Mouse (Mus musculus): Measurements from ENCODE around the gene Gm12258. TPM values are rescaled to one million over a fixed set of nuclear protein-coding genes. Genes with fewer than 3 reads are reported as not detected.
A peak's percentile ranks its signal among the peaks of the same experiment; 100 is the strongest.
"Not testable (repeated sequence)": the region's sequence is repeated elsewhere in the genome, so short reads cannot be mapped to it uniquely, and the experiment has no call there.

The Gm12258 gene
- total RNA-seq (2014; rRNA removed) = 2.5 and 3.5 TPM in 2 replicates
- 0.92 and 1.2 TPM in 2 replicates for polyA plus RNA-seq (2012; rRNA removed)

GRCm38 (mm10) chr11:58846919-58847461 lies at the start of gene Gm12258:
TSS of gene Gm12258 (plus strand) at chr11:58847158.
- Histone ChIP-seq H3K9ac (ENCODE audit: low read depth, low read length) (peak within 1 kb of the TSS; percentile 84), H3K36me3 (ENCODE audit: control insufficient read depth, insufficient read depth, low read length) (peaks cover 5% of the 10 kb centered on the region; the same call in 1 of the 2 replicates), H3K27ac (replicated peaks; ENCODE audit: insufficient read depth, low read depth, low read length) (peak within 1 kb of the TSS; percentile 52), H3K27me3 (ENCODE audit: control insufficient read depth, insufficient read depth, low read length) (no peaks in the 10 kb centered on the region), H3K4me1 (ENCODE audit: control insufficient read depth, insufficient read depth, low read length) (peaks cover 2% of the 10 kb centered on the region; the same call in 1 of the 2 replicates), H3K4me3 (ENCODE audit: insufficient read depth, low read depth, low read length) (peak within 1 kb of the TSS; percentile 75), H3K79me2 (ENCODE audit: control insufficient read depth, insufficient read depth, low read length) (no peaks in the 10 kb centered on the region; the same call in 1 of the 2 replicates)
- under 1% methylated on average over 24 of the region's 24 CpGs for WGBS
- TF ChIP-seq CTCF (IDR thresholded peaks at IDR 0.05; ENCODE audit: low read depth, low read length) (no peak), POLR2A (IDR thresholded peaks at IDR 0.05; ENCODE audit: extremely low read depth, insufficient read depth, low read length) (peak; percentile 44; the same call in 1 of the 2 replicates)
- peak; percentile 97 for DNase-seq (ENCODE audit: extremely low read depth, low read depth, low spot score)

DNA sequence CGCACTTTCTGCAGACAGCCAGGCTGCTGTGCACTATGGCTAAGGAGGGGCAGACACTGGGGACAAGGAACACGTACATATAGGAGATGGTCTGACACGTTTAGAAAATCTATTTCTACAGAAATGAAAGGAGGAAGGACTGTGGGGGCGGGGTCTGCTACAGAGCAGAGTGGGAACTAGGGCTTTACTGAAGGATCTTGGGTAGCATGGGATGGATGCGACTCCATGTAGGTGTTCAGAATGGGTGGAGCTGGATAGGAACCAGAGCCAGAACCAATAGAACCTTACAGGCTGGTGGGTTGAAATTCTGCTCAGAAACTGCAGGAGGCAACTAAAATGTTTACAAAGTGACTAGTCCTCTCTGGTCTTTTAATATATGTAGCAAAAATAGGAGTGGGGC lies 47.2 kb upstream of the Gm12258 start:
- TF ChIP-seq POLR2A (IDR thresholded peaks at IDR 0.05; ENCODE audit: extremely low read depth, insufficient read depth, low read length) (no peak), CTCF (IDR thresholded peaks at IDR 0.05; ENCODE audit: low read depth, low read length) (no peak)
- 79% methylated on average over 5 of the region's 5 CpGs for WGBS

DNA sequence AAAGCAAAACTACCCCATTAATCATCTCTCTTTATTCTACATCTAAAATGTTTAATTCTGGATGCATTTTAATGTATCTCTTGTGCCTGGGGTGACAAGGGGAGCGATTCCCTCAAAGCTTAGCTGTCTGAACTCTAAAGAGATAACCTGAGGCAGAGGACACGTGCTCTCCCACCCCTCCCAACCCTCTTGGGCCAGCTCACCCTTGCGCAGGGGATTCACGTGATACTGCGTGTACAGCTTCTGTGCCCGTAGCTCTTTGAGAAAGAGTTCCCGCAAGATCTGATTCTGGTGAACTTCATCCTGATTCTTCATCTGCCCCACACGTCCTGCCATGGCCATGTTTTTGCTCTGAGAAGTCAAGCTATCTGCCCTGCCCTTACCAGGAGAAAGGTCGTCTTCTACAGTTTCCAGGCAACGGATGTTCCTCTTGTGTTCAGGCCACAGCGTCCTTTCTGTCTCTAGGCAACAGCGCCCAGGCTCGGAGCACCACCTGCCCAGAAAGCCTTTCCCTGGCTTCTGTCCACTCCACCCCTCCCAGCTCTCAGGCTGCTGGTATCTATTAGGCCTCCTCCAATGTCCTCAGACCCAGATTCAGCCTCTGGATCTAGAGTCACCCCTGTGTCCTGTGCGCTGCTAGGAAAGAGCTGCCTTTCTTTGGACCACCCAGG lies 45.3 kb upstream of the Gm12258 start, which contains the start of gene Fam183b:
TSS of gene Fam183b (minus strand) at position 403 of the 671 bp plus-strand sequence.
- Histone ChIP-seq H3K79me2 (ENCODE audit: control insufficient read depth, insufficient read depth, low read length) (no peaks in the 10 kb centered on the region), H3K27ac (replicated peaks; ENCODE audit: insufficient read depth, low read depth, low read length) (no peak within 1 kb of the TSS), H3K4me1 (ENCODE audit: control insufficient read depth, insufficient read depth, low read length) (peaks cover 7% of the 10 kb centered on the region), H3K9ac (ENCODE audit: low read depth, low read length) (no peak within 1 kb of the TSS), H3K4me3 (ENCODE audit: insufficient read depth, low read depth, low read length) (no peak within 1 kb of the TSS), H3K36me3 (ENCODE audit: control insufficient read depth, insufficient read depth, low read length) (no peaks in the 10 kb centered on the region), H3K27me3 (ENCODE audit: control insufficient read depth, insufficient read depth, low read length) (no peaks in the 10 kb centered on the region)
- 35% methylated on average over 14 of the region's 14 CpGs for WGBS
- TF ChIP-seq CTCF (IDR thresholded peaks at IDR 0.05; ENCODE audit: low read depth, low read length) (no peak), POLR2A (IDR thresholded peaks at IDR 0.05; ENCODE audit: extremely low read depth, insufficient read depth, low read length) (no peak)
- peak; percentile 72 for DNase-seq (ENCODE audit: extremely low read depth, low read depth, low spot score)

More for the DNA sequence above, 47.2 kb upstream of the Gm12258 start:
- DNase-seq (ENCODE audit: extremely low read depth, low read depth, low spot score) = no peak
- Histone ChIP-seq H3K27me3 (ENCODE audit: control insufficient read depth, insufficient read depth, low read length) (no peaks in the 10 kb centered on the region), H3K79me2 (ENCODE audit: control insufficient read depth, insufficient read depth, low read length) (no peaks in the 10 kb centered on the region), H3K4me1 (ENCODE audit: control insufficient read depth, insufficient read depth, low read length) (peaks cover 7% of the 10 kb centered on the region), H3K27ac (replicated peaks; ENCODE audit: insufficient read depth, low read depth, low read length) (no peak overlapping the region), H3K4me3 (ENCODE audit: insufficient read depth, low read depth, low read length) (no peak overlapping the region), H3K9ac (ENCODE audit: low read depth, low read length) (no peak overlapping the region), H3K36me3 (ENCODE audit: control insufficient read depth, insufficient read depth, low read length) (no peaks in the 10 kb centered on the region)

DNA sequence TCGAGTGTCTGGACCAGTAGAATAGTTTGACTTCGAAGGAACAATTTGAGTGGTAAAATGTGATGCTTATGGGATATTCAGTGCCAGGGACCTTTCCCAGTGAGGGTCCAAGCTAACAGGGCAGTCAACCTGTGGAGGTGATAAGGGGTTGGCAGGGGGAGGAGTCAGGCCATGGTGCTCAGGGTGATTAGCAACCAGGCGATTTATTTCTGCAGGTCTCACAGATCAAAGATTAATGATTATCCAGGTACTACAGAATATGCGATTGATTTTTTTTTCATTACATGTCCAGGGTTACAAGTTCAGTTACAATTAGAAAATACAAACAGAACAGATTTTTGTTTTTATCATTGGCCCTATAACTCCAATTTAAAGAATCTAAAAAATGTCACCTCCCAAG lies 43.1 kb upstream of the Gm12258 start:
- WGBS = 38% methylated on average over 4 of the region's 4 CpGs
- Histone ChIP-seq H3K4me3 (ENCODE audit: insufficient read depth, low read depth, low read length) (no peak overlapping the region), H3K27ac (replicated peaks; ENCODE audit: insufficient read depth, low read depth, low read length) (no peak overlapping the region), H3K36me3 (ENCODE audit: control insufficient read depth, insufficient read depth, low read length) (no peaks in the 10 kb centered on the region), H3K27me3 (ENCODE audit: control insufficient read depth, insufficient read depth, low read length) (no peaks in the 10 kb centered on the region), H3K79me2 (ENCODE audit: control insufficient read depth, insufficient read depth, low read length) (no peaks in the 10 kb centered on the region), H3K4me1 (ENCODE audit: control insufficient read depth, insufficient read depth, low read length) (peaks cover 7% of the 10 kb centered on the region), H3K9ac (ENCODE audit: low read depth, low read length) (no peak overlapping the region)
- peak; percentile 81 for DNase-seq (ENCODE audit: extremely low read depth, low read depth, low spot score)
- TF ChIP-seq CTCF (IDR thresholded peaks at IDR 0.05; ENCODE audit: low read depth, low read length) = no peak
- no peak for TF ChIP-seq POLR2A (IDR thresholded peaks at IDR 0.05; ENCODE audit: extremely low read depth, insufficient read depth, low read length)

DNA sequence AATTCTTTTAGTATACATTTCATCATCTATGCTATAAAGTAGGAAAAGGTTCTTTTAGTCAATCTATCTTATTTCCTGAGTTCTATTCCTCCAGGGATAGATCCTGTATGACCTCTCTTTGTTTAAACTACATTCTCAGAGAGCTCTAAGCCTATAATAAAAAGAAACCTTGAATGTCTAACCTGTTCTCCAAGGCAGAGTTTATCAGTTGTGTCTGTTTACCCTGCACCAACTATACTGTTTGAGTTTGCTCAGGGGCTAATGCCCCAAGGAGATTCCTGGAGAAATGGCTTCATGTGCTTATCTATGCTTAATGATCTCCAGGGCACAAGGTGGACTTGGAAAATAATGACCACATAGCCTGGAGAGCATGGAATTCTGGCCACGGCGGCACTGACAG lies 42.6 kb upstream of the Gm12258 start:
- no peak overlapping the region for H3K4me3 ChIP-seq (ENCODE audit: insufficient read depth, low read depth, low read length)
- TF ChIP-seq POLR2A (IDR thresholded peaks at IDR 0.05; ENCODE audit: extremely low read depth, insufficient read depth, low read length) = no peak
- TF ChIP-seq CTCF (IDR thresholded peaks at IDR 0.05; ENCODE audit: low read depth, low read length) = no peak
- 17% methylated on average over 2 of the region's 2 CpGs for WGBS
- peak; percentile 6 for DNase-seq (ENCODE audit: extremely low read depth, low read depth, low spot score)
- H3K27me3 ChIP-seq (ENCODE audit: control insufficient read depth, insufficient read depth, low read length) = no peaks in the 10 kb centered on the region
- H3K27ac ChIP-seq (replicated peaks; ENCODE audit: insufficient read depth, low read depth, low read length) = no peak overlapping the region
- H3K36me3 ChIP-seq (ENCODE audit: control insufficient read depth, insufficient read depth, low read length) = no peaks in the 10 kb centered on the region
- no peak overlapping the region for H3K9ac ChIP-seq (ENCODE audit: low read depth, low read length)
- peaks cover 7% of the 10 kb centered on the region for H3K4me1 ChIP-seq (ENCODE audit: control insufficient read depth, insufficient read depth, low read length)
- H3K79me2 ChIP-seq (ENCODE audit: control insufficient read depth, insufficient read depth, low read length) = no peaks in the 10 kb centered on the region

- WGBS = 24% methylated on average over 1 of the region's 1 CpGs
- Histone ChIP-seq H3K9ac (ENCODE audit: low read depth, low read length) (no peak overlapping the region), H3K27me3 (ENCODE audit: control insufficient read depth, insufficient read depth, low read length) (no peaks in the 10 kb centered on the region), H3K4me1 (ENCODE audit: control insufficient read depth, insufficient read depth, low read length) (no peaks in the 10 kb centered on the region), H3K79me2 (ENCODE audit: control insufficient read depth, insufficient read depth, low read length) (no peaks in the 10 kb centered on the region), H3K27ac (replicated peaks; ENCODE audit: insufficient read depth, low read depth, low read length) (no peak overlapping the region), H3K36me3 (ENCODE audit: control insufficient read depth, insufficient read depth, low read length) (no peaks in the 10 kb centered on the region), H3K4me3 (ENCODE audit: insufficient read depth, low read depth, low read length) (no peak overlapping the region)
- TF ChIP-seq CTCF (IDR thresholded peaks at IDR 0.05; ENCODE audit: low read depth, low read length) (peak; percentile 64), POLR2A (IDR thresholded peaks at IDR 0.05; ENCODE audit: extremely low read depth, insufficient read depth, low read length) (no peak)
- no peak for DNase-seq (ENCODE audit: extremely low read depth, low read depth, low spot score)
Observed at GRCm38 (mm10) chr11:58812001-58812400, 35.0 kb upstream of the Gm12258 start.

- H3K79me2 ChIP-seq (ENCODE audit: control insufficient read depth, insufficient read depth, low read length); H3K9ac ChIP-seq (ENCODE audit: low read depth, low read length); H3K4me1 ChIP-seq (ENCODE audit: control insufficient read depth, insufficient read depth, low read length); H3K27ac ChIP-seq (replicated peaks; ENCODE audit: insufficient read depth, low read depth, low read length); H3K4me3 ChIP-seq (ENCODE audit: insufficient read depth, low read depth, low read length); H3K36me3 ChIP-seq (ENCODE audit: control insufficient read depth, insufficient read depth, low read length); DNase-seq (ENCODE audit: extremely low read depth, low read depth, low spot score); H3K27me3 ChIP-seq (ENCODE audit: control insufficient read depth, insufficient read depth, low read length): not testable (repeated sequence)
- WGBS = 62% methylated on average over 1 of the region's 1 CpGs
Observed at GRCm38 (mm10) chr11:58814700-58815099, 32.3 kb upstream of the Gm12258 start, which contains the start of gene Olfr313. TSS of gene Olfr313 (plus strand) at chr11:58815000.

Measured in liver, adult 2 months (tissue).